Mouse (Mus musculus) adrenal gland, postnatal 14 days (tissue): ENCODE measurements around the gene D430042O09Rik. TPM values are rescaled to one million over a fixed set of nuclear protein-coding genes. Genes with fewer than 3 reads are reported as not detected.

ENCODE experiments used
- DNase-seq: peaks from one replicate; pipeline ENCODE4 v3.0.0; 2021; ENCODE audit warnings: mixed read lengths
- total RNA-seq: library from RNA; stranded (reverse); gene quantifications from 2 replicates; pipeline ENCODE4 v1.2.3, GENCODE M21; 2021

D430042O09Rik gene
- total RNA-seq, 1 experiment from 2014 or later = 16.6 TPM

GRCm38 (mm10) chr7:125740521-125740920 lies 32.8 kb downstream of the D430042O09Rik start:
- no peak for DNase-seq

DNA sequence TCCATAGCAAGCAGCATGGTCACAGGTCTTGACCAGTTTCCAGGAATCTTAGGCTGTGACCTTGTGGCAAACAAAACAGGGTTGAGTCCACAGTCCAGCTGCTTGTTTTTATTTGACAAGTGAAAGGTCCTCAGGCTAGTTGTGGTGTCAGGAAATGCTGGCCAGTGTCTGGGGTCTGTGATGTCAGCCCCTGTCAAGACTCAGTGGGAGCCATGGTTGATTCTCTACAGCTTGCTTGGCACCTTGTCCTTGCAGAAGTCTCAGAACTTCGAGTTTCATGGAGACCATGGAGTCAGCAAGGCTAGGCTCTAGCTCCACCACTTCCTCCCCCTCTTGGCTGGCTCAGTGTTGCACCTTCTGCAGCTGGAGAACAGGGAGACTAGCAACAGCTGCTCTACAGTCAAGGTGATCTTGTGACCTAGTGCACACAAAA lies 33.6 kb downstream of the D430042O09Rik start:
- DNase-seq = peak; percentile 58

- DNase-seq = no peak
Measured at GRCm38 (mm10) chr7:125744774-125745173, 37.1 kb downstream of the D430042O09Rik start.

DNA sequence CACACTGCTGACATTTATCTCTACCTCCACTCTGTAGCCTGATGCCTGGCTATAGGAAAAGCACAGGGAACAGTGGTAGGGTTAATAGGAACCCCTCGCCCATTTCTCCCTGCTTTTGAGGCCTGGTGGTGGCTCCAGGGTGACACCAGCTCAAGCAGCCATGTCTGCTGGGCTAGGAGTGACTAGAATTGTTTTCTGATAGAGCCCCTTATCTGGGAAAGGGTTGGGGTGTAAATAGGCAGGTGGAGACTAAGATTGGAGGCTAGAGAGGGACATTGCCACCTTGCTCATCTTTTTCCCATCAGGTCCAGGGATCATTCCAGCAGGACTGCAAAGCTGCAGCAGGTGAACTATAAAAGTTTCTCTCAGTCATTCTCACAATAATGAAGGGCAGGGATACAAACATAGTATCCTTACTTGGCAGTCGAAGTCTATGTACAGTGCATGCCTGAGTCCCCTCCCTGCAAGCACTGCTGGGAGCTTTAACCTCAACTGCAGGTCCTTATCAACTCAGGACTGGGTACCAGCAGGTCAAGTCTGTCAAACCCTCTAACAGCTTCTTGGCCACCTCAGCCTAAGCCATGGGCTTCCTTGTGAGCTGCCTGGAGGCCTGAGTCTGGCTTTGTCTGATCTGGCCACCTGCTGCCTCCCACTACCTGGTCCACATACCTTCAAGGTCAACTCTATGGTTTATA lies 39.1 kb downstream of the D430042O09Rik start:
- no peak for DNase-seq

GRCm38 (mm10) chr7:125747316-125747690 lies 39.6 kb downstream of the D430042O09Rik start:
- DNase-seq = peak; percentile 36

GRCm38 (mm10) chr7:125748186-125748585 lies 40.5 kb downstream of the D430042O09Rik start:
- DNase-seq = no peak

- DNase-seq = peak; percentile 64
Measured at GRCm38 (mm10) chr7:125752699-125753325, 45.1 kb downstream of the D430042O09Rik start.

GRCm38 (mm10) chr7:125753326-125753715 lies 45.6 kb downstream of the D430042O09Rik start:
- no peak for DNase-seq

DNA sequence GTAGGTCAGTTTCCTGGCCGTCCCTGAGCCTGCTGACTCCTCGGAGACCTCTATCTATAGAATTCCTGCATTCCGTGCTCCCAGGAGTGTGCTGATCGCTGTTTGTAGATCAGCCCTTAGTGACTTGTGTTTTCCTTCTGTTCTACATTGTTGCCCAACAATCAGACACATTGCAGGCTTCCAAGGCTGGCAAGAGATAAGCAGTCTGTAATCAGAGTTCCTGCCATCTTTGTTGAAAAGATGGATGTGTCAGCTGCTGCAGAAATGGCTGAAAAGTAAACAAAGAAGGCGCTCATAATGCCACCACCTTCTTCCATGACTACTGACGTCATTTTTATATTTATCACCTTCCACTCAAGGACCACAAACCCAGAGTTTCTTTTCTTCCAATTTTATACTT lies 49.1 kb downstream of the D430042O09Rik start:
- DNase-seq = no peak

- no peak for DNase-seq
Measured at GRCm38 (mm10) chr7:125757896-125758623, 50.4 kb downstream of the D430042O09Rik start.

DNA sequence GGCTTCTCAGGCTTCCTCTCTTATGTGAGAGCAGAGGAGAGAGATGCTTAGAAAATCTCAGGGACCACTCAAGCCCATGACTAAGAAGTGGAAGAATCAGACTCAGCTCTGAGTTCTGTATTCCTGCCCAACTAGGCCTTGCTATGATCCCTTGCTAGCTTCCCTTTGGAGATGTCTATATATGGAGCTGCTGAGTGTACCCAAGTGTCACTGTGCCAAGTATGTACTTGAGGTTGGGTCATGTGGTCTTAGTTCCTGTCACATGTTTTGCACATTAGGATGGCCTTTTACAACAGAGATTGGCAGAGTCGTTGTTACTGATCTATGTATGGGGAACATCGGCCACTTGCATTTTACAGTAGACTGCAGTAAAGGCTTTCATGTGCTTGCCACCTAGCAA lies 54.6 kb downstream of the D430042O09Rik start:
- no peak for DNase-seq

- DNase-seq = no peak
Measured at GRCm38 (mm10) chr7:125762883-125763830, 55.5 kb downstream of the D430042O09Rik start.

- DNase-seq = no peak
Measured at GRCm38 (mm10) chr7:125764373-125764772, 56.7 kb downstream of the D430042O09Rik start.

- peak; percentile 74 for DNase-seq
Measured at GRCm38 (mm10) chr7:125766976-125767831, 59.5 kb downstream of the D430042O09Rik start.

- no peak for DNase-seq
Measured at GRCm38 (mm10) chr7:125772961-125773571, 65.4 kb downstream of the D430042O09Rik start.

DNA sequence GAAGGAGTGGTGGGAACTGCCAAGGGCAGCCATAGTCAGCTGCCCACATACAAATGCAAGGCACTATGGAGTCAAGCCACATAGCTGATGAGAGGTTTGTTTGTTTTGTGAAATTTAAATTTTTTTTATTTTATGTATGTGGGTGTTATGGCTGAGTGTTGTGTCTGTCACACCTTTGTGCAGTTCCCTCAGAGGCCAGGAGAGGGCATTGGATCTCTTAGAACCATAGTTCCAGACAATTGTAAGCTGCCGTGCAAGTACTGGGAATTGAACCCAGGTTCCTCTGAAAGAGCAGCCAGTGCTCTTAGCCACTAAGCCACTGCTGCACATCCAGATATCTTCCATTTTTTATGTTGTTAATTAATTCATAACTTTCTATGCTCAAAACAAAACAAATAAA lies 75.5 kb downstream of the D430042O09Rik start:
- DNase-seq = no peak

- no peak for DNase-seq
Measured at GRCm38 (mm10) chr7:125786105-125786504, 78.4 kb downstream of the D430042O09Rik start.

GRCm38 (mm10) chr7:125787046-125787445 lies 79.4 kb downstream of the D430042O09Rik start:
- DNase-seq = peak; percentile 62

GRCm38 (mm10) chr7:125790039-125790438 lies 82.4 kb downstream of the D430042O09Rik start:
- DNase-seq = peak; percentile 34

- DNase-seq = no peak
Measured at GRCm38 (mm10) chr7:125806571-125806970, 98.9 kb downstream of the D430042O09Rik start.

DNA sequence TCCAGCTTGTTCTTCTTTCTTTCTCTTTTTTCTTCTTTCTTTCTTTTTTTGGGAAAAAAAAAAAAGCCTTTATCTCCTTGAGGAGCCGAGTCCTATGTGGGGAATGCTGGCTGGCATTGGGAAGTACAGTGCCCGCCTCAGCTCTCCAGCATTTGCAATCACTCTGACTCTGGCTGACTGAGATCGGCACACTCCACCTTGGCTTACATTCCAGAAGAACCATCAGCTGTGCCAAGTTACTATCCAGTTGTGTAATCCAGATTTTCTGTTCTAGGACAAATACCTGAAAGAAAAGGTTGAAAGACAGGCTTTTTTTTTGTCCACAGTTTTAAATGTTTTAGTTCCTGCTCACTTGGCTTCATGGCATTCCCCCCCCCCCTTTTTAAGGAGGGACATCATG lies 100.5 kb downstream of the D430042O09Rik start:
- DNase-seq = peak; percentile 50
